Mouse (Mus musculus) brain, adult 2 months (tissue): ENCODE measurements at regions not wholly inside any gene's neighbourhood (a gene's known extent, or its start where the extent isn't known, plus 50 kb on each side); places are given as distances from the start of the nearest gene placed in this dataset.

Source experiments
- DNase-seq: peaks from one replicate; pipeline ENCODE4 v3.0.0; 2011; ENCODE audit warnings: low read depth, low spot score

GRCm38 (mm10) chr2:67332211-67332610 is 81.3 kb upstream of the Gm21830 start:
- peak; percentile 10 for DNase-seq

- DNase-seq, result peak; percentile 29
These were observed 68.8 kb upstream of the Gm21830 start for GRCm38 (mm10) chr2:67344711-67345110.
